Mouse (Mus musculus): ENCODE results near the gene Hip1r.

- TF ChIP-seq CTCF (IDR thresholded peaks at IDR 0.05; ENCODE audit: low read depth) (0 out of 2 replicates have a peak, but pooled peaks have one; percentile 10), EP300 (IDR thresholded peaks at IDR 0.05; ENCODE audit: low read depth) (no peak)
Measured at GRCm38 (mm10) chr5:124046741-124047401, 73.4 kb downstream of the Hip1r start.

All from liver, postnatal 0 days (tissue).